ENCODE assay signal across 9 mouse cellular contexts in genomic region chr1:134331879-134332635, GRCm38 (mm10). TPM values are rescaled to one million over a fixed set of nuclear protein-coding genes. Genes with fewer than 3 reads are reported as not detected.
DNase-seq lines count a peak whose midpoint lies in the region; ATAC-seq and TF ChIP-seq lines count a peak whose summit lies in the region.
"Had no signal": no experiment of that assay in that cellular context is flagged by ENCODE, and none has a peak within 500 bp of the region (broad histone marks: within the 10 kb centered on the region; RNA-seq: fewer than 3 reads in every experiment).

No protein-coding gene starts in this region.

- H3K27me3 ChIP-seq in embryonic facial prominence, embryonic 11.5 days (ENCODE audit: control insufficient read depth, insufficient read depth, low read length): no peaks in the 10 kb centered on the region
- H3K27me3 ChIP-seq in heart, embryonic 12.5 days (replicated peaks): no peaks in the 10 kb centered on the region
- no peaks in the 10 kb centered on the region for H3K27me3 ChIP-seq in neural tube, embryonic 14.5 days (ENCODE audit: control insufficient read depth, insufficient read depth, low read length)
- no peaks in the 10 kb centered on the region for H3K27me3 ChIP-seq in testis, adult 2 months (ENCODE audit: control insufficient read depth, insufficient read depth, low read length)

- H3K36me3 ChIP-seq in embryonic facial prominence, embryonic 11.5 days (replicated peaks; ENCODE audit: control insufficient read depth, insufficient read depth, low read depth, low read length): no peaks in the 10 kb centered on the region
- H3K36me3 ChIP-seq in heart, embryonic 12.5 days: peaks cover 3% of the 10 kb centered on the region
- H3K36me3 ChIP-seq in neural tube, embryonic 14.5 days (ENCODE audit: control insufficient read depth, insufficient read depth, low read length): no peaks in the 10 kb centered on the region
- no peaks in the 10 kb centered on the region for H3K36me3 ChIP-seq in testis, adult 2 months (ENCODE audit: control insufficient read depth, insufficient read depth, low read length)

- H3K4me1 ChIP-seq in embryonic facial prominence, embryonic 11.5 days (ENCODE audit: control insufficient read depth, insufficient read depth, low read length): no peaks in the 10 kb centered on the region
- peaks cover 52% of the 10 kb centered on the region for H3K4me1 ChIP-seq in heart, embryonic 12.5 days (replicated peaks)
- no peaks in the 10 kb centered on the region for H3K4me1 ChIP-seq in neural tube, embryonic 14.5 days (ENCODE audit: control insufficient read depth, insufficient read depth, low read length)
- H3K4me1 ChIP-seq in testis, adult 2 months (ENCODE audit: control insufficient read depth, insufficient read depth, low read length): peaks cover 9% of the 10 kb centered on the region

- no peak overlapping the region for H3K4me2 ChIP-seq in embryonic facial prominence, embryonic 11.5 days (ENCODE audit: low read depth, low read length)
- peak overlapping the region; percentile 57 for H3K4me2 ChIP-seq in heart, embryonic 12.5 days
- no peak overlapping the region for H3K4me2 ChIP-seq in neural tube, embryonic 14.5 days (ENCODE audit: low read depth, low read length)

- H3K4me3 ChIP-seq in embryonic facial prominence, embryonic 11.5 days (ENCODE audit: low read depth, low read length): no peak overlapping the region
- H3K4me3 ChIP-seq in heart, embryonic 12.5 days: no peak overlapping the region
- no peak overlapping the region for H3K4me3 ChIP-seq in neural tube, embryonic 14.5 days (ENCODE audit: low read depth, low read length)
- H3K4me3 ChIP-seq in testis, adult 2 months (ENCODE audit: control insufficient read depth, low read depth, low read length): no peak overlapping the region
- H3K4me3 ChIP-seq: erythroblast, embryonic 14.5 days had no signal

- no peak overlapping the region for H3K27ac ChIP-seq in embryonic facial prominence, embryonic 11.5 days (replicated peaks; ENCODE audit: low read depth, low read length)
- H3K27ac ChIP-seq in heart, embryonic 12.5 days (ENCODE audit: poor library complexity, severe bottlenecking): peak overlapping the region; percentile 83
- H3K27ac ChIP-seq in neural tube, embryonic 14.5 days (ENCODE audit: low read depth, low read length): no peak overlapping the region
- no peak overlapping the region for H3K27ac ChIP-seq in testis, adult 2 months (ENCODE audit: control insufficient read depth, insufficient read depth, low read depth, low read length)

- 60% methylated on average over 20 of the region's 20 CpGs for WGBS in embryonic facial prominence, embryonic 11.5 days
- 58% methylated on average over 20 of the region's 20 CpGs for WGBS in heart, embryonic 12.5 days
- WGBS in neural tube, embryonic 14.5 days: 63% methylated on average over 20 of the region's 20 CpGs

- no peaks in the 10 kb centered on the region for H3K9me3 ChIP-seq in embryonic facial prominence, embryonic 11.5 days (replicated peaks; ENCODE audit: control insufficient read depth, low read length)
- H3K9me3 ChIP-seq in heart, embryonic 12.5 days (replicated peaks): no peaks in the 10 kb centered on the region
- no peaks in the 10 kb centered on the region for H3K9me3 ChIP-seq in neural tube, embryonic 14.5 days (ENCODE audit: control insufficient read depth, low read length)

- peak; percentile 83 for DNase-seq in B cell, adult 2 months
- peak; percentile 91 for DNase-seq in adrenal gland, postnatal 10 days
- peak; percentile 91 for DNase-seq in embryonic facial prominence, embryonic 11.5 days (ENCODE audit: low spot score)
- peak; percentile 66 to 89 for DNase-seq in kidney, postnatal 36 days
- peak; percentile 54 to 72 for DNase-seq in lung, adult 18-20 months

- ATAC-seq in embryonic facial prominence, embryonic 11.5 days (replicated peaks; ENCODE audit: insufficient number of reproducible peaks, low FRiP score, low TSS enrichment, low read depth): no peak
- no peak; the same call in 1 of the 2 replicates for ATAC-seq in heart, embryonic 12.5 days (ENCODE audit: insufficient number of reproducible peaks, low FRiP score)
- peak; percentile 55; the same call in 1 of the 2 replicates for ATAC-seq in neural tube, embryonic 14.5 days (ENCODE audit: low read depth)

- no peak for TF ChIP-seq POLR2A in testis, adult 2 months (IDR thresholded peaks at IDR 0.05; ENCODE audit: control insufficient read depth, low read depth, low read length)

- peak; percentile 45; the same call in 1 of the 2 replicates for TF ChIP-seq CTCF in testis, adult 2 months (IDR thresholded peaks at IDR 0.05; ENCODE audit: control insufficient read depth, insufficient read depth, insufficient replicate concordance, low read depth, low read length)

- no peak overlapping the region for H3K9ac ChIP-seq in embryonic facial prominence, embryonic 11.5 days (replicated peaks; ENCODE audit: low read length)
- H3K9ac ChIP-seq in heart, embryonic 12.5 days: peak overlapping the region; percentile 47
- H3K9ac ChIP-seq in neural tube, embryonic 14.5 days (replicated peaks; ENCODE audit: low read depth, low read length): no peak overlapping the region

RNA-seq across cellular contexts. Expression of gene Ppfia4, which starts 0.7 kb away (rescaled TPM):
- total RNA-seq in adrenal gland, postnatal 10 days (2021): 1 to 10 TPM; 1.5 to 3.0 TPM
- polyA plus RNA-seq in embryonic facial prominence, embryonic 11.5 days (2014; fragmentation: Nextera tagmentation; extraction: Ambion mirVana): 1.9 and 2.2 TPM in 2 replicates
- polyA plus RNA-seq in heart, embryonic 12.5 days (2016; fragmentation: Nextera tagmentation; extraction: Ambion mirVana): 17.1 and 17.3 TPM in 2 replicates
- polyA plus RNA-seq in neural tube, embryonic 14.5 days (2014; fragmentation: Nextera tagmentation; extraction: Ambion mirVana): 22.4 and 24.2 TPM in 2 replicates
- 5.1 and 5.7 TPM in 2 replicates for polyA plus RNA-seq in testis, adult 2 months (2012; rRNA removed)

RNA-seq across cellular contexts. Expression of gene Tmem183a, which starts 29.7 kb away (rescaled TPM):
- total RNA-seq in adrenal gland, postnatal 10 days (2021): 10 to 100 TPM; 39.9 to 48.3 TPM
- 128 and 133 TPM in 2 replicates for polyA plus RNA-seq in embryonic facial prominence, embryonic 11.5 days (2014; fragmentation: Nextera tagmentation; extraction: Ambion mirVana)
- polyA plus RNA-seq in heart, embryonic 12.5 days (2016; fragmentation: Nextera tagmentation; extraction: Ambion mirVana): 67.6 and 73.8 TPM in 2 replicates
- polyA plus RNA-seq in neural tube, embryonic 14.5 days (2014; fragmentation: Nextera tagmentation; extraction: Ambion mirVana): 120 and 122 TPM in 2 replicates
- polyA plus RNA-seq in testis, adult 2 months (2012; rRNA removed): 116 and 127 TPM in 2 replicates

RNA-seq across cellular contexts. Expression of gene Myog, which starts 42.3 kb away (rescaled TPM):
- 1 to 10 TPM; 2.0 to 9.6 TPM for total RNA-seq in adrenal gland, postnatal 10 days (2021)
- polyA plus RNA-seq in embryonic facial prominence, embryonic 11.5 days (2014; fragmentation: Nextera tagmentation; extraction: Ambion mirVana): 15.2 and 19.8 TPM in 2 replicates
- 1.2 and 2.1 TPM in 2 replicates for polyA plus RNA-seq in heart, embryonic 12.5 days (2016; fragmentation: Nextera tagmentation; extraction: Ambion mirVana)
- 0.76 and 0.80 TPM in 2 replicates for polyA plus RNA-seq in neural tube, embryonic 14.5 days (2014; fragmentation: Nextera tagmentation; extraction: Ambion mirVana)
- 0.11 TPM in 1 of 2 replicates, not detected in the other for polyA plus RNA-seq in testis, adult 2 months (2012; rRNA removed)
- polyA plus RNA-seq: erythroblast, embryonic 14.5 days had no signal

RNA-seq across cellular contexts. Expression of gene 4933406M09Rik, which starts 53.7 kb away (rescaled TPM):
- total RNA-seq in adrenal gland, postnatal 10 days (2021): not detected
- not detected in 2 replicates for polyA plus RNA-seq in embryonic facial prominence, embryonic 11.5 days (2014; fragmentation: Nextera tagmentation; extraction: Ambion mirVana)
- not detected in 2 replicates for polyA plus RNA-seq in heart, embryonic 12.5 days (2016; fragmentation: Nextera tagmentation; extraction: Ambion mirVana)
- polyA plus RNA-seq in neural tube, embryonic 14.5 days (2014; fragmentation: Nextera tagmentation; extraction: Ambion mirVana): not detected in 2 replicates
- polyA plus RNA-seq in testis, adult 2 months (2012; rRNA removed): 48.3 and 57.0 TPM in 2 replicates
